Mouse (Mus musculus): ENCODE results near the gene AF067063. TPM values are rescaled to one million over a fixed set of nuclear protein-coding genes. Genes with fewer than 3 reads are reported as not detected.

The AF067063 gene
- not detected in 2 replicates for polyA plus RNA-seq (2012; rRNA removed)

GRCm38 (mm10) chr13:119830116-119830515 lies at the start of gene AF067063:
Gene AF067063, minus strand, starts transcription at chr13:119830216.

GRCm38 (mm10) chr13:119835320-119836056 lies 5.5 kb upstream of the AF067063 start, which contains the start of gene D13Ertd608e:
Gene D13Ertd608e, plus strand, starts transcription at chr13:119836006.

DNA sequence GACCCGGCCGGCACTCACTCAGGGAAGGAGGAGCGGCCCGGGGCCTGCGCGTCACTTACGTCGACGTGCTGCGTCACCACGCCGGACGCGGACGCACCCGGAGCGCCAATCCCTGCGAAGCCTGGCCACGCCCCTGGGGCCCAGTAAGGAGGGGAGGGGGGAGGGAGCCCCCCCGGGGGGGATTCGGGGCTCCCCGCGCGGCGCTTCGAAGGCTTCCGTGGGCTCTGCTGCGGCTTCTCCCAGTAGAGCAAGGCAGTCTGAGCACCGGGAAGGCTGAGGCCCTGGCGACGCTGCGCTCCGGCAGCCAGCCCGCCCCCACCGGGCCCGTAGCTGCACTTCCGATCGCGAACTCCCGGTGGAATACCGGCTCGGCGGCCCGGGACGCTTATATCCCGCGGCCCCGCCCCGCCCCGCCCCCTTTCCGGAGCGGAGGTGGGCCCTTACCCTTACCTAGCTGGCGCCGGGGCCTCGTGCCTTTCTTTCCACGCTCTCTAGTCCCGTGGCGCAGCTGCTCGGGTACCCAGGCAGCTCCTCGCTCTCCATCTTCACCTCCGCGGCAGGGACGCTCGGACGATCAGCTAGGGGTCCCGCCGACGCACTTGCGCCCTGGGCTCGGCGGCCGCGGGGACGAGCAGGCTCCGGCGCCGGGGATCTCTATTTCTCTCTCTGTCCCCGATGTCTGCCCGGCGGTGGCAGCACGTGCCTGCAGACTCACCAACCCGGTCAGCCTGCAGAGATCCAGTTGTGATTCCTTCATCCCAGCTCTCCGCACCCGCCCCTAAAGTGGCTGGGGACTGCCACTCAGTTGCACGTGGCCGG lies 39.0 kb downstream of the AF067063 start, which contains the start of gene Zfp131:
TSS of gene Zfp131 (minus strand) at position 129 of the 819 bp plus-strand sequence.

Other genes starting within 250 kb of the AF067063 start
- gene Ccl28, start 206.4 kb downstream of the AF067063 start, polyA plus RNA-seq (2012; rRNA removed): 0.11 and 0.20 TPM in 2 replicates
- 83.3 and 102 TPM in 2 replicates for gene Hmgcs1, start 139.8 kb downstream of the AF067063 start, polyA plus RNA-seq (2012; rRNA removed)
- gene Nim1k, start 74.3 kb downstream of the AF067063 start, polyA plus RNA-seq (2012; rRNA removed): 0.02 and 0.05 TPM in 2 replicates
- gene Zfp131, start 39.3 kb downstream of the AF067063 start, polyA plus RNA-seq (2012; rRNA removed): 9.4 and 11.7 TPM in 2 replicates
- gene D13Ertd608e, start 5.8 kb upstream of the AF067063 start, polyA plus RNA-seq (2012; rRNA removed): not detected in 2 replicates
- gene Tcstv1, start 64.6 kb upstream of the AF067063 start, polyA plus RNA-seq (2012; rRNA removed): not detected in 2 replicates
- not detected in 2 replicates for gene Gm21761, start 99.1 kb upstream of the AF067063 start, polyA plus RNA-seq (2012; rRNA removed)
- gene B020031M17Rik, start 120.6 kb upstream of the AF067063 start, polyA plus RNA-seq (2012; rRNA removed): not detected in 2 replicates
- not detected in 2 replicates for gene Gm36079, start 196.8 kb upstream of the AF067063 start, polyA plus RNA-seq (2012; rRNA removed)
- gene Gm21188, start 222.0 kb upstream of the AF067063 start, polyA plus RNA-seq (2012; rRNA removed): 0.09 and 0.33 TPM in 2 replicates